Mouse (Mus musculus) lung, adult 2 months (tissue): ENCODE data around the gene Zmiz2.

Source experiments
- CTCF ChIP-seq: fragments of 200-500 bp; IDR thresholded peaks from 2 replicates; pipeline ENCODE4 v1.5.1; 2011; ENCODE audit warnings: mild to moderate bottlenecking, low read length, control low read depth; ENCODE audit not compliant: insufficient read depth
- POLR2A ChIP-seq: fragments of 200-500 bp; IDR thresholded peaks from 2 replicates; pipeline ENCODE4 v1.6.1; 2011; ENCODE audit warnings: low read depth, mild to moderate bottlenecking, control low read depth, low read length, borderline replicate concordance; ENCODE audit errors: extremely low read depth

GRCm38 (mm10) chr11:6371376-6372155 lies 17.3 kb upstream of the Zmiz2 start:
- TF ChIP-seq POLR2A (no peak), CTCF (no peak)
